Mouse (Mus musculus) embryonic fibroblast, embryonic 13.5 days (primary cell): Measurements from ENCODE around the gene N4bp2l2.

ENCODE experiments used
- CTCF ChIP-seq: IDR thresholded peaks from 2 replicates; pipeline ENCODE4 v1.5.1; 2011; ENCODE audit warnings: mild to moderate bottlenecking, control low read depth, low read length, moderate library complexity, borderline replicate concordance; ENCODE audit not compliant: insufficient read depth
- POLR2A ChIP-seq: IDR thresholded peaks from 2 replicates; pipeline ENCODE4 v1.6.1; 2011; ENCODE audit warnings: low read depth, mild to moderate bottlenecking, control low read depth, low read length, moderate library complexity

- TF ChIP-seq CTCF (peak; percentile 77), POLR2A (no peak)
Measured at GRCm38 (mm10) chr5:150673153-150673835, 7.3 kb upstream of the N4bp2l2 start, which contains the start of gene Pds5b.
